Mouse (Mus musculus) kidney, adult 2 months (tissue): ENCODE data around the gene Ctps.

Experiments used
- CTCF ChIP-seq: fragments of 200-500 bp; conservative IDR thresholded peaks from 2 replicates; pipeline ENCODE4 v1.5.1; 2011; ENCODE audit warnings: low read depth, mild to moderate bottlenecking, control low read depth, low read length, moderate library complexity, mixed read lengths; ENCODE audit not compliant: insufficient read depth, insufficient read length
- POLR2A ChIP-seq: fragments of 200-500 bp; IDR thresholded peaks from one replicate; pipeline ENCODE4 v1.6.1; 2011; ENCODE audit warnings: low read depth, low read length, control low read depth

DNA sequence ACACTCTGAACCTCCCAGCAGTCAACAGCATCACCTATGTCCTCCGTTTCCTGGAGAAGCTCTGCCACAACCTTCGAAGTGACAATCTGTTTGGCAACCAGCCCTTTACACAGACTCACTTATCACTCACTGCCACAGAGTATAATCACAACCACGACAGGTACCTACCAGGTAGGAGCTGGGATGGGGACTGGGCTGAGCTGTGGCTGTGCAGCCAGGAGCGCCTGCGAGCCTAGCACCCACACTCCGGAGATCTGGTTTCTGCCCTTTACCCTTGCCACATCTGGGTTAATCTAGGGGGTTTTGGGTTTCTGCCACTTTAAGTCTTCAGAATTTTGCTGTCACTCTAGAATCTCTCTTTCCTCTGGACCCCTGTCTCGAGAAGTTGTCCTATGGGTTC, 53.2 kb downstream of the Ctps start:
- TF ChIP-seq POLR2A (no peak), CTCF (no peak)
